ENCODE assay signal across 8 mouse cellular contexts in the genomic region with DNA sequence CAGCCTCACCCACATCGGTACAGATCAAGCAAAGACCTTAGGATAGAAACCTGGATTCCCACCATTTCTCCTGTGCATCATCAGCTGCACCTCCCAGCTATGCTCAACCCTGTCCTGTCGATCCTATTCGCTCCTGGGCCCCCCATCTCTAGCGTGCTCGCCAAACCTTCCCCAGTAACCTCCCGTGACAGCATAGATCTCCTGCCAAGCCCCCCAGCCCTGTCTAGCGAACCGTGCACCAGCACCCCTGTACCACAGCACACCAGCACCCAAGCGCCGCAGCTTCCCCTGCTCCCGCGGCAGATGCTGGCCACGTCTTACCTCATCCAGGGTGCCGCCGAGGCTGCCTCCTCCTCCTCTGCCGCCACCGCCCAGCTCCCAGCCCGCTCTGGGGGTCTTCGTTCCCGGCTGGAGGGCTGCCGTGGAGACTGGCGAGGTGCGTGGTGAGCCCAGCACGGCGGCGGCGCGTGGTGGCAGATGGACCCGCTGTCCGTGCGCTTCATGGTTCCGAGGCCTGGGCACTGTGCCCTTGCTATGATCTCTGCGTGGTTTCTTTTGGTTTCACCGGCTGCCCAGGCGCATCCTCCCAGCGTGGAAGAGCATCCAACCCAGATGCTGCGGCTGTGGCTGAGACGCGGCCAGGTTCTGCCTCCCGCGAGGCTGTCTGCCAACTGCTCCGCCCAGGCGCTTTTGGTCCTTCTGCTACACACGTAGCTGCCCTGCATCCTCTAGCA. TPM values are rescaled to one million over a fixed set of nuclear protein-coding genes. Genes with fewer than 3 reads are reported as not detected.
DNase-seq lines count a peak whose midpoint lies in the region; ATAC-seq and TF ChIP-seq lines count a peak whose summit lies in the region.

Pde4dip (minus strand) TSS at position 540 of the 734 bp plus-strand sequence.

- peak within 1 kb of the TSS; percentile 67 for H3K9ac ChIP-seq in forebrain, embryonic 12.5 days
- H3K9ac ChIP-seq in midbrain, postnatal 0 days (replicated peaks; ENCODE audit: low read length, poor library complexity, severe bottlenecking): peak within 1 kb of the TSS; percentile 98

- H3K9me3 ChIP-seq in forebrain, embryonic 12.5 days: no peaks in the 10 kb centered on the region
- H3K9me3 ChIP-seq in midbrain, postnatal 0 days (ENCODE audit: low read length): no peaks in the 10 kb centered on the region

- ATAC-seq in forebrain, embryonic 12.5 days (ENCODE audit: low FRiP score): peak; percentile 67
- peak; percentile 88 for ATAC-seq in midbrain, postnatal 0 days (ENCODE audit: low FRiP score)

- H3K36me3 ChIP-seq in forebrain, embryonic 12.5 days (replicated peaks): no peaks in the 10 kb centered on the region
- no peaks in the 10 kb centered on the region for H3K36me3 ChIP-seq in midbrain, postnatal 0 days (ENCODE audit: insufficient read depth, low read length)

- WGBS in forebrain, embryonic 12.5 days: 2% methylated on average over 44 of the region's 44 CpGs
- WGBS in midbrain, postnatal 0 days: 1% methylated on average over 44 of the region's 44 CpGs

- peak within 1 kb of the TSS; percentile 48 for H3K4me3 ChIP-seq in forebrain, embryonic 12.5 days (replicated peaks)
- peak within 1 kb of the TSS; percentile 74 for H3K4me3 ChIP-seq in midbrain, postnatal 0 days (ENCODE audit: low read depth, low read length)

- H3K4me2 ChIP-seq in forebrain, embryonic 12.5 days: peak within 1 kb of the TSS; percentile 92
- peak within 1 kb of the TSS; percentile 72 for H3K4me2 ChIP-seq in midbrain, postnatal 0 days (ENCODE audit: low read depth, low read length, poor library complexity, severe bottlenecking)

- TF ChIP-seq CTCF in midbrain, postnatal 0 days (IDR thresholded peaks at IDR 0.05): no peak

- H3K27ac ChIP-seq in forebrain, embryonic 12.5 days: no peak within 1 kb of the TSS
- H3K27ac ChIP-seq in midbrain, postnatal 0 days (ENCODE audit: low read depth, low read length): peak within 1 kb of the TSS; percentile 94

- peaks cover 11% of the 10 kb centered on the region for H3K4me1 ChIP-seq in forebrain, embryonic 12.5 days
- H3K4me1 ChIP-seq in midbrain, postnatal 0 days (ENCODE audit: insufficient read depth, low read length): no peaks in the 10 kb centered on the region

- peak; percentile 10 for DNase-seq in kidney, postnatal 10 days
- DNase-seq in kidney, postnatal 25 days: no peak
- peak; percentile 94 for DNase-seq in brain, adult 2 months (ENCODE audit: low read depth, low spot score)
- DNase-seq in heart, postnatal 10 days: peak in 1 of 2 experiments; percentile 48
- peak; percentile 59 for DNase-seq in left cerebral cortex, adult 11 months (ENCODE audit: low spot score)
- DNase-seq in midbrain, postnatal 0 days (ENCODE audit: low spot score): peak; percentile 75
- no peak for DNase-seq in spleen, postnatal 4 days (ENCODE audit: low spot score in 2 of 2)

- H3K27me3 ChIP-seq in forebrain, embryonic 12.5 days: peaks cover 41% of the 10 kb centered on the region
- H3K27me3 ChIP-seq in midbrain, postnatal 0 days (ENCODE audit: insufficient read depth, low read length): no peaks in the 10 kb centered on the region

- intact Hi-C loops in heart, postnatal 10 days (cut with DNase I): no loop called here

RNA-seq across cellular contexts. Expression of gene Pde4dip, which starts in this region (rescaled TPM):
- 35.7 and 39.3 TPM in 2 replicates for polyA plus RNA-seq in forebrain, embryonic 12.5 days (2016; fragmentation: Nextera tagmentation; extraction: Ambion mirVana)
- 1,000 to 10,000 TPM; 1,178 to 1,212 TPM for total RNA-seq in heart, postnatal 10 days (2021)
- total RNA-seq in midbrain, postnatal 0 days (2014; rRNA removed): 93.6 and 100 TPM in 2 replicates
- 46.4 and 47.6 TPM in 2 replicates for polyA plus RNA-seq in midbrain, postnatal 0 days (2015; fragmentation: Nextera tagmentation; extraction: Ambion mirVana)

Comparison
In these comparisons a context has a peak if more than half of its experiments do, and no peak if none do; other contexts are left out.
1. RNA of gene Pde4dip (total RNA-seq): 1,178 to 1,212 TPM in heart, postnatal 10 days; 93.6 to 100 TPM in midbrain, postnatal 0 days; every median in the first group is over 10 times any median in the second.
2. DNase-seq: peak in kidney, postnatal 10 days (single experiment), brain, adult 2 months (single experiment), left cerebral cortex, adult 11 months (single experiment) and midbrain, postnatal 0 days (single experiment); none in kidney, postnatal 25 days (0 of 2) and spleen, postnatal 4 days (0 of 2).